Comparison of ENCODE assay signal across 9 mouse cellular contexts in genomic region chr17:29551019-29551418, GRCm38 (mm10). TPM values are rescaled to one million over a fixed set of nuclear protein-coding genes. Genes with fewer than 3 reads are reported as not detected.
DNase-seq lines count a peak whose midpoint lies in the region; ATAC-seq and TF ChIP-seq lines count a peak whose summit lies in the region.
"Had no signal": no experiment of that assay in that cellular context is flagged by ENCODE, and none has a peak within 500 bp of the region (broad histone marks: within the 10 kb centered on the region; RNA-seq: fewer than 3 reads in every experiment).

No protein-coding gene starts in this region.

- peak overlapping the region; percentile 99 for H3K4me2 ChIP-seq in lung, postnatal 0 days (replicated peaks; ENCODE audit: low read depth, low read length)
- peak overlapping the region; percentile 96 for H3K4me2 ChIP-seq in liver, embryonic 15.5 days

- H3K4me3 ChIP-seq in lung, postnatal 0 days (ENCODE audit: low read depth, low read length): no peak overlapping the region
- H3K4me3 ChIP-seq in liver, embryonic 15.5 days (replicated peaks): peak overlapping the region; percentile 74; the same call in 1 of the 2 replicates

- H3K27me3 ChIP-seq in lung, postnatal 0 days (replicated peaks; ENCODE audit: insufficient read depth, low read length): no peaks in the 10 kb centered on the region
- H3K27me3 ChIP-seq in liver, embryonic 15.5 days: no peaks in the 10 kb centered on the region

- peaks cover 8% of the 10 kb centered on the region; the same call in 1 of the 2 replicates for H3K4me1 ChIP-seq in lung, postnatal 0 days (ENCODE audit: insufficient read depth, low read depth, low read length)
- peaks cover 44% of the 10 kb centered on the region for H3K4me1 ChIP-seq in liver, embryonic 15.5 days (replicated peaks)

- TF ChIP-seq EP300 in lung, postnatal 0 days (IDR thresholded peaks at IDR 0.05): no peak

- DNase-seq in lung, postnatal 0 days (ENCODE audit: low spot score): peak; percentile 46
- no peak for DNase-seq in lung, postnatal 4 days
- peak; percentile 40 for DNase-seq in thymus, postnatal 14 days
- no peak for DNase-seq in gastrocnemius, postnatal 25 days
- DNase-seq in urinary bladder, postnatal 25 days (ENCODE audit: low spot score): no peak
- no peak for DNase-seq in ovary, postnatal 10 days (ENCODE audit: low spot score)
- DNase-seq: adrenal gland, adult 2 months had no signal

- H3K27ac ChIP-seq in lung, postnatal 0 days (ENCODE audit: low read length): no peak overlapping the region
- no peak overlapping the region for H3K27ac ChIP-seq in liver, embryonic 15.5 days (replicated peaks)

- no peak for ATAC-seq in lung, postnatal 0 days
- ATAC-seq in granulocyte monocyte progenitor cell, adult 5-6 weeks (replicated peaks; ENCODE audit: poor library complexity, severe bottlenecking): 0 out of 2 replicates have a peak, but pooled peaks have one; percentile 6
- no peak for ATAC-seq in liver, embryonic 15.5 days (ENCODE audit: insufficient read depth)

- H3K9ac ChIP-seq in lung, postnatal 0 days (replicated peaks; ENCODE audit: low read depth): no peak overlapping the region
- no peak overlapping the region for H3K9ac ChIP-seq in liver, embryonic 15.5 days

- no peak for TF ChIP-seq CTCF in lung, postnatal 0 days (IDR thresholded peaks at IDR 0.05)

- 15% methylated on average over 6 of the region's 6 CpGs for WGBS in lung, postnatal 0 days
- WGBS in liver, embryonic 15.5 days (ENCODE audit: insufficient replicate concordance): 17% methylated on average over 6 of the region's 6 CpGs

- no peaks in the 10 kb centered on the region for H3K9me3 ChIP-seq in lung, postnatal 0 days (ENCODE audit: low read length)
- no peaks in the 10 kb centered on the region for H3K9me3 ChIP-seq in liver, embryonic 15.5 days (replicated peaks)

- no peaks in the 10 kb centered on the region for H3K36me3 ChIP-seq in lung, postnatal 0 days (ENCODE audit: insufficient read depth, low read length)
- no peaks in the 10 kb centered on the region for H3K36me3 ChIP-seq in liver, embryonic 15.5 days (replicated peaks)

RNA-seq across cellular contexts. Expression of gene Tmem217, which starts 1.2 kb away (rescaled TPM):
- 0.31 and 0.76 TPM in 2 replicates for polyA plus RNA-seq in lung, postnatal 0 days (2015; fragmentation: Nextera tagmentation; extraction: Ambion mirVana)
- not detected in 2 replicates for total RNA-seq in granulocyte monocyte progenitor cell, adult 5-6 weeks (2014; fragmentation: Nextera tagmentation)
- total RNA-seq in granulocyte monocyte progenitor cell, adult 5-6 weeks (2017): not detected in 2 replicates
- 0.10 and 0.23 TPM in 2 replicates for polyA plus RNA-seq in liver, embryonic 15.5 days (2015; fragmentation: Nextera tagmentation; extraction: Ambion mirVana)
- not detected for total RNA-seq in gastrocnemius, postnatal 25 days (2021)
- total RNA-seq: adrenal gland, adult 2 months had no signal

RNA-seq across cellular contexts. Expression of gene Tbc1d22b, which starts 1.4 kb away (rescaled TPM):
- 5.9 and 6.7 TPM in 2 replicates for polyA plus RNA-seq in lung, postnatal 0 days (2015; fragmentation: Nextera tagmentation; extraction: Ambion mirVana)
- total RNA-seq in granulocyte monocyte progenitor cell, adult 5-6 weeks (2014; fragmentation: Nextera tagmentation): 24.8 and 34.1 TPM in 2 replicates
- total RNA-seq in granulocyte monocyte progenitor cell, adult 5-6 weeks (2017): 8.3 and 10.2 TPM in 2 replicates
- polyA plus RNA-seq in liver, embryonic 15.5 days (2015; fragmentation: Nextera tagmentation; extraction: Ambion mirVana): 2.9 and 3.3 TPM in 2 replicates
- 1 to 10 TPM; 8.1 to 8.5 TPM for total RNA-seq in gastrocnemius, postnatal 25 days (2021)

RNA-seq across cellular contexts. Expression of gene Gm17657, which starts 1.6 kb away (rescaled TPM):
- polyA plus RNA-seq in lung, postnatal 0 days (2015; fragmentation: Nextera tagmentation; extraction: Ambion mirVana): not detected in 2 replicates
- 0.47 TPM in 1 of 2 replicates, not detected in the other for total RNA-seq in granulocyte monocyte progenitor cell, adult 5-6 weeks (2014; fragmentation: Nextera tagmentation)
- not detected in 2 replicates for total RNA-seq in granulocyte monocyte progenitor cell, adult 5-6 weeks (2017)
- polyA plus RNA-seq in liver, embryonic 15.5 days (2015; fragmentation: Nextera tagmentation; extraction: Ambion mirVana): not detected in 2 replicates
- total RNA-seq in gastrocnemius, postnatal 25 days (2021): not detected
- total RNA-seq: adrenal gland, adult 2 months had no signal
- polyA plus RNA-seq: adrenal gland, adult 2 months had no signal

Comparison
In these comparisons a context has a peak if more than half of its experiments do, and no peak if none do; other contexts are left out.
1. DNase-seq: peak in lung, postnatal 0 days (single experiment) and thymus, postnatal 14 days (single experiment); none in lung, postnatal 4 days (0 of 2), gastrocnemius, postnatal 25 days (single experiment), urinary bladder, postnatal 25 days (single experiment) and ovary, postnatal 10 days (single experiment).